Mouse (Mus musculus) liver, postnatal 0 days (tissue): ENCODE results near the gene Aff4.

Source experiments
- CTCF ChIP-seq: sonication (generic); IDR thresholded peaks from 2 replicates; pipeline ENCODE4 v1.5.1; 2016; ENCODE audit warnings: antibody characterized with exemption, low read depth
- EP300 ChIP-seq: IDR thresholded peaks from 2 replicates; pipeline ENCODE4 v1.6.1; 2016; ENCODE audit warnings: antibody characterized with exemption, low read depth, mild to moderate bottlenecking

GRCm38 (mm10) chr11:53451361-53451760 is 100.7 kb downstream of the Aff4 start:
- TF ChIP-seq CTCF (no peak), EP300 (no peak)
